Mouse (Mus musculus) kidney, postnatal 10 days (tissue): ENCODE measurements around the gene Atf2.
A peak's percentile ranks its signal among the peaks of the same experiment; 100 is the strongest.
"Not testable (repeated sequence)": the region's sequence is repeated elsewhere in the genome, so short reads cannot be mapped to it uniquely, and the experiment has no call there.

Experiments used
- DNase-seq: peaks from one replicate; pipeline ENCODE4 v3.0.0; 2021; ENCODE audit warnings: mixed read lengths

Atf2 gene

DNA sequence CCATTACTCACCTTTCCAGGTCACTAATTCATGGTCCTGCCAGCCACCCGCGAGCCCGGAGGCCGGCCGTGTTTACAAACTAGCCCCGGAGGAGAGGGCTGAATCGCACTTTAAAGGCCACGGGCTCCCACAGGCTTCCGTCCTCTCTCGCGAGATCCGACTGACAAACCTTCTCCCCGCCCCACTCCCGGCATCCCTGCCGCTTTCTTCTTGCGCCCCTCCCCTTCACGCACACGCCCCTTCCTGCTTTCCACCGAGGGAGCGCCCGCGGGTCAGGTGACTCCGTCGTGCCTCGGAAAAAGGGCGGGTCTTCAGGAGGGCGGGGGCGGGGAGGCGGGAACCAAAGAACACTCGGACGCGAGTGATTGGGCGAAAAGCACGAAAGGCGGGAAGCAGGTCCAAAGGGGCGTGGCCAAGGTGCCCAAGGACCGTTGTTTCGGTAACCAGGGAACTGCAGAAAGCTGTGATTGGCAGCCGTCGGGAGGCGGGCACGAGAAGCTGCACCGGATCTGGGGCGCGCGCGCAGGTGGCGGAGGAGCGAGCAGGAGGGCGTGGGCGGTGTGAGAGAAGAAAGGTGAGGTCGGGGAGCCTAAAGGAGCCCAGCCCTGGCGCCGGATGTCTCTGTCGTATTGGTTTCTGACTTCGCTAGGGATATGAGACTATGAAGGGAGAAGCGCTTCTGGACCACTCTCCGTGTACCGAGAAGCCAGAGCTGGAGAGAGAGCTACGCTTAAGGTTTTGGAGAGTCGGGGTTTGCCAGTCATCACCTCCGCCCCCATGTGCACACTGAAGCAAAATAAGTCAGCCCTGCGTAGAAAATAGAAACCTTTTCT lies at the start of gene Atf2:
Gene Atf2 (minus strand): TSS at position 176 of the 833 bp plus-strand sequence.
- peak; percentile 100 for DNase-seq

DNA sequence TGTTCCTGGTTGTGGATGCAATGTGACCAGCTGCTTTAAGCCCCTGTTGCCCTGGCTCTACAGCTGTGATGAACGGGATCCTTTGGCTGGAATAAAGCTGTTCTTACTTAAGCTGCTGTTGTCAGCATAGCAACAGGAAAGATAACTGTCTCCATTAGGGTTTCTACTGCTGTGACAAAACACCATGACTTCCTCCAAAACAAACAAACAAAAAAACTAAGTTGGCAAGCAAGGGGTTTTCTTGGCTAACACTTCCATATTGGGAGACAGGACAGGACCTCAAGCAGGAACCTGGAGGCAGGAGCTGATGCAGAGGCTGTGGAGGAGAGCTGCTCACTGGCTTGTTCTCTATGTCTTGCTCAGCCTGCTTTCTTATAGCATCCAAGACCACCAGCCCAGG lies 48.8 kb upstream of the Atf2 start:
- DNase-seq: no peak

DNA sequence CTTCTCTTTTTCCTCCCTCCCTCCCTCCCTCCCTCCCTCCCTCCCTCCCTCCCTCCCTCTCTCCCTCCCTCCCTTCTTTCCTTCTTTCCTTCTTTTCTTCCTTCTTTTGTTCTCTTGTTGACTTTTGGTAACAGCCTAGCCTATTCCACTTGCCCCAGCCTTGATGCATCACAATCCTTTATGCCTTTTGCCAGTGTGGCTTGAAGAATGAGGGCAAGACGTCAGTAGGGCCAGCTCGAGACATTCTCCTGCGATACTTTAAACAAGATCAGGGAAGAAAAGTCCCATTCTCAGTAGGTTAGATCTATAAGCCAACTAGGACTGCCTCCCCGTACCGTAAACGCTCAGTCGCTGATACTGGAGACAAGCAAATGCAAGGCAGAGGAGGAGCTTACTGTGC lies 48.0 kb upstream of the Atf2 start:
- no peak for DNase-seq

DNA sequence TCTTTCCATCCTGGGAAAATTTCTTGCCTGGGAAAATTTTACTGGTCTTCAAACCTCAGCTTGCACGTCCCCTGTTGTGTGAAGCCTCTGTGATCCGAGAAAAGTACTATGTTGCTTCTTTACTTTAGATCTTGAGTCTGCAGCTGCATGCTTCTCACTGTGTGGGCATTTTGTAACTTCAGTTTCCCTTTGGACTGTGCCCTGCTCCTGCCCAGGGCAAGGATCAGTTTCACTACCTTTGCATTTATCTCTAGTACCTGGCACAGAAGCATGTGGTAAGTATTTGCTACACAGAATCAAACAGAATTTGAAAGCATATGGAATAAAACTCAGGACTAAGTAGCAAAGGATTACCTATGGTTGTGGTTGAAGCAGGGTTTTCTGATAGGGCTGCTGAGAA lies 46.5 kb upstream of the Atf2 start:
- no peak for DNase-seq

DNA sequence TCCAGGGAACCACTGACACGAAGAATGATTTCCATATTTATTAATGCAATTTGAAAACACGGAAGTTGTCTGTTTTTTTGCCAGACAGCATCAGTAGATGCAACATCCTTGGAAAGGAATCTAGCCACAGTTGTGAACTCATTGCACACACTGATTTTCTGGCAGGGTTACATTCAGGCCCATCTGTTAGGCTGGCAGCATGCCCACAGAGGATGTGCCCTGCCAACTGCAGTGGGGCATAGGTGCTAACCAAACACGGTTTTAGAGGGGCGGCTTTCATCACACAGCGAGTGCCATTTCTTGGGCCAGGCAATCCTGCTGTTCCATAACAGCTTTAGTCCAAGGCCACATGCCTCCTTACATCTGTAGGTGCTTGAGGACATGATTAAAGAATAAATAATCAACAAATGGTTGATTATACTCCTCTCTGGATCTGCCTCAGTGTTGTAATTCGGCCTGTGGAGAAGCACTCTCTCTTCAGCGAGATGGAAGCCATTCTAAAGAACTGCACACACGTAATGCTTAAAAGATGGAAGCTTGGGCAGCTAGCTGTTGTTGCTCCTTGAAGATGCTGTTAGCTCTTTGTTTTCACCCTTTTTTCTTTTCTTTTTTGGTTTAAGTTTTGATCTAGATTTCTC lies 40.4 kb upstream of the Atf2 start:
- no peak for DNase-seq

DNA sequence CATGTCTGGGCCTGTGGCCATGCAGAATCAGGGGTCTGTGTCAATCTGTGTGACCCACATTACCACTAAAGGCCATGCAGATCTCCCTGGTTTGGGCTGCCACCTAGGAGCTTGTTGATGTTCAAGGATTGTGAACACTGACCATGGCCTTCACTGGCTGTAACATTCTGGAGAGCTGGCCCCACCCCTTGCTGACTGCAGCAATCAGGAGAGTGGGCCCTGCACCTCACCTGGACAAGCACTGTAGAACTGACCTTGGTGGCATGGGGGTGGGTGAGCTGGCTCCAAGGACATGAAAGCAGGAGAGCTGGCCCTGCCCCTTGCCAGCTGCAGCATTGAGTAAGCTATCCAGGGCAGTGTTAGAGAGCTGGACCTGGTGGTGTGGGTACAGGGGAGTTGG lies 35.3 kb upstream of the Atf2 start:
- no peak for DNase-seq

DNA sequence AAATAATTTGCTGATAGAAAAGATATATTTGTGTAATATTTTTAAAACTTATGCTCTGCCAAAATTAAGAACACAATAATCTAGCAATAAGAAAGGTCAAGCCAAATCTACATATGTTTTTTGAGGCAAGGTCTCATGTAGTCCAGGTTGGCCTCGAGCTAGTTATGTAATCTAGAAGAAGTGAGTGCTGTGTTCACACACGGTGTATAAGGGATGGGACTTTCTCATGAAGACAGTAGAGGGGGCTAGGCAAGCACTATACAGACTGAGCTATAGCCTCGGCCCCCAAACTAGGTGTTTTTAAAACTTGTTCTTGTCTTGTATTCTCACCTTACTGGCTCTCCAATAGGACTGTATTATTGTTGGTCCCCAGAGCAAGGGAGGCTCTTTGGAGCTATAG lies 33.1 kb upstream of the Atf2 start:
- no peak for DNase-seq

DNA sequence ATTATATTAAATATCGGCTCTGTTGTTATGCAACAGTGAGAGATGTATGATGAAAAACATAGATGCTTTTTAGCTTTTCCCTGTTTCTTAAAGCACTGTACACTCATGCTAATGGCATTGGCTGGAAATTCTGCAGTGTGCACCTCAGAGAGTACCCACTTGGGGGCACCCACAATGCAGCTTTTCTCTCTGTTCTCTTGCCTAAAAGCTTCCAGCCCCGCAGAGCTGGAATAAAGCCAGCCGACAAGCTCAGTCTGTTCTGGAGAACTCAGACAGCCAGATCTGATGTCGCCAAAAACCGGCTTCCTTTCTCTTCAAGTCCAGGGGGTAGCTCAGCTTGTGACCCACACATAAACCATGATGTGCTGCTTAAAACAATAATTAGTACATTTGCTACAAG lies 32.6 kb upstream of the Atf2 start:
- DNase-seq: peak; percentile 92

DNA sequence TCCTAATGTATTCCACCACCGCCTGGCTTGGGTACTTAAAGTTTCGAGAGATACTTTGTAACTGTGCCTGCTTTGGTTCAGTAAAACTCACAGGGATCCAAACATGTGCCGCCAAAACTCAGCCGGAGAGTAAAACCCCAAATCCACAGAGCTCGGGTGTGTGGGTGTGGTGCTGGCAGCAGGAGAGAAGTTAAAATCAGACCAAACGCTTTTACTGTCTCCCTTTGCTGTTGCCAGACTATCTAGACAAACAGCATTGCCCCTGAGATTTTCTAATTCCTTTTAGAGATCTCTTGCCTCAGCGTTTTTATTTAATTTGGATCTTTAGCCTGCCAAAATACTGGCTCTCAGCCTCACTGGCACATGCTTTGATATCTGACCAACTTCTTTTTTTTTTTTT lies 27.2 kb upstream of the Atf2 start:
- no peak for DNase-seq

DNA sequence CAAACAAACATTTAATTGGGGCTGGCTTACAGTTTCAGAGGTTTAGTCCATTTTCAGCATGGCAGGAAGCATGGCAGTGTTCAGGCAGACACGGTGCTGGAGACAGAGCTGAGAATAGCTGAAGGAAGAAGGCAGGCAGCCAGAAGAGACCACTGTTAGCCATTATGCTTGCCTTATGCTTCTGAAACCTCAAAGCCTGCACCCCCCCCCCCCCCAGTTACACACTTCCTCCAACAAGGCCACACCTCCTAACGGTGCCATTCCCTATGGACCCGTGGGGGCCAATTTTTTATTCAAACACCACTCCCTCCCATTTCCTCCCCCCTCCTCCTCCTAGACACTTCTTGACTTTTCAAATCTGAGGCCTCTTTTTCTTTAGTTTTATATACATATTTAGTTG lies 19.8 kb upstream of the Atf2 start:
- no peak for DNase-seq

DNA sequence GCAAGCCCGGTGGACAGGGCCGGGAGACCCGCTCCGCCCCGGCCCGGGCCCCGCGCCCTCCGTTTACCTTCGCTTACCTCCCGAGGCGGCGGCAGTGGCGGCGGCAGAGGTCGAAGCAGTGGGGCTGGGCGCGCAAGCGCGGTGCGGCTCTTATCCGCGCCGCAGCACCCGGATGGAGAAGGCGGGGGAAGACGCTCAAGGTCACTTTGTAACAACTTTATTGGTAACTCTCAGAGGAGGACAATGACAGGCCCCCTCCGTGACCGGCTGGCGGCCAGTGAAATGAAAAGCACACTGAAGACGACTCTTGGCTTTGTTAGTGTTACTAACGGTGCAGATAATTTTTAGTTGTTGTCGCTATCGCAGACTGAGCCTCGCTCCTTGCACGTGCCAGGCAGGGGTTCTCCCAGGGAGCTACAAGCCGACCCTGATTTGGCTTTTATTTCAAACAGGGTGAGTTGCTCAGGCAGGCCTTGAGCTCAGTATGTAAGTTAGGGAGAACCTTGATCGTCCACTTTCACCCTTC lies 18.8 kb upstream of the Atf2 start, which contains the start of gene Atp5g3:
Gene Atp5g3 (minus strand): TSS at position 152 of the 526 bp plus-strand sequence.
- DNase-seq: peak; percentile 95

DNA sequence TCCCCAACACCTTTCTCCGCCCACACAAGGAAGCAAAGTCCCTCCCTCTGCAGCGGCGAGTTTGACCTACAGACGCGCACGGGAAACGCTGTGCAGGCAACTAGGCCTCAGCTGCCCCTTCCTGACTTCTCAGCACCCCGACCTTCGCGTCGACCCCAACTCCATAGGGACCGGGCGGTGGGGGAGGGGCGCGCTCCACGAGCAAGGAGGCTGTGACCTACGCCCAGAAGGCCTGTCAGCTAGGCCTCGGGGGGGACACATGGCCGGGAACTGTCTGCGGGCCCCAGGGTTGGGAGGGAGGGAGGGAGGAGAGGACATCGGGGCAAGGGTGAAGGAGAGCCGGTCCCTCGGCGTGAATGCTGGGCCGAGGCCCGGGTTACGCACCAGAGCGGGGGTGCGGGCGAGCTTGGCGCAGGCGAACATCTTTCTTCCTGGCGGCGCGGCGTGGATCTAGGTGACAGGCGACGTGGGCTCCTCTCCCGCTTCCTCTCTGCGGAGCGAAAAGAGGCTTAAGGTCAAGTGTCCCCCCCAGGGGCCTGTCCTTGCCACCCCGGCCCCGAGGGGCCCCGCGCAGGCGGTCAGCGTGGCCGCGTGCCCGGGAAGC lies 18.2 kb upstream of the Atf2 start:
- peak; percentile 81 for DNase-seq

DNA sequence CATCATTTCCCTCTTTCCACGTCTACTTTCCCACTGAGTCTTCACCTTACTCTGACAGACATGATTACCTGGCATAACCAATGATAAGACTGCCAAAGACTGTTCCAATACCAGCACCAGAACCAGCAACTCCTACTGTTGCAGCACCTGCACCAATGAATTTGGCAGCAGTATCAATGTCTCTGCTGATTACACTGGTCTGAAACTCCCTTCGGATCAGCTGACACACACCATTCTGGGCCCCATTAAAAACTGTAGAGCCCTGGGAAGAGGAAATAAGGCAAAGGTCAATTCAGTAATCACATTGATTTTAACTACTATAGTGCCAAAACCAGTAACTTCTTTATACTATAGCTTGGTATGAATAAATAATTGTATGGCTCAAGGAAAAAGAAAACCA lies 16.7 kb upstream of the Atf2 start:
- no peak for DNase-seq

DNA sequence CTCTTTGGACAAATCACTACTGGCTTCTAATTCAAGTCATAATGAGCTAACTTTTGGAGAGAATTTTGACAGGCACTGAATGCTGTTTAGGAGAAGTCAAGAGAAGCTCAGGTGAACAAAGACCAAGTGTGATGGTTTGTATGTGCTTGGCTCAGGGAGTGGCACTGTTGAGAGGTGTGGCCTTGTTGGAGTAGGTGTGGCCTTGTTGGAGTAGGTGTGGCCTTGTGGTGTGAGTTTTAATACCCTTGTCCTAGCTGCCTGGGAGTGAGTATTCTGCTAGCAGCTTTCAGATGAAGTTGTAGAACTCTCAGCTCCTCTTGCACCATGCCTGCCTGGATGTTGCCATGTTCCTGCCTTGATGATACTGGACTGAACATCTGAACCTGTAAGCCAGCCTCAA lies 12.2 kb upstream of the Atf2 start:
- DNase-seq: not testable (repeated sequence)

DNA sequence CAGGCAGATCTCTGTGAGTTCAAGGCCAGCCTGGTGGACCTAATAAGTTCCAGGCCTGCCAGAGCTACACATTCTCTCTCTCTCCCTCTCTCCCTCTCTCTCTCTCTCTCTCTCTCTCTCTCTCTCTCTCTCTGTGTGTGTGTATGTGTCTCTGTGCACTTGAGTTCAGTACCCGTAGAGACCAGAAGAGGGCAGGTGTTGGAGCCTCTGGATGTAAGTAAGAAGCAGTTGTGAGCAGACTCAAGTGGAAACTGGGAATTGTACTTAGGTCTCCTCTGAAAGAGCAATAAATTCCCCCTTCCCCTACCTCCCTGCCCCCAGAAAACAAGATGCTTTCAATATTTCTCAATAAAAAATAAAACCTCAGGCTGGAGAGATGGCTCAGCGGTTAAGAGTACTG lies 11.1 kb upstream of the Atf2 start:
- no peak for DNase-seq

DNA sequence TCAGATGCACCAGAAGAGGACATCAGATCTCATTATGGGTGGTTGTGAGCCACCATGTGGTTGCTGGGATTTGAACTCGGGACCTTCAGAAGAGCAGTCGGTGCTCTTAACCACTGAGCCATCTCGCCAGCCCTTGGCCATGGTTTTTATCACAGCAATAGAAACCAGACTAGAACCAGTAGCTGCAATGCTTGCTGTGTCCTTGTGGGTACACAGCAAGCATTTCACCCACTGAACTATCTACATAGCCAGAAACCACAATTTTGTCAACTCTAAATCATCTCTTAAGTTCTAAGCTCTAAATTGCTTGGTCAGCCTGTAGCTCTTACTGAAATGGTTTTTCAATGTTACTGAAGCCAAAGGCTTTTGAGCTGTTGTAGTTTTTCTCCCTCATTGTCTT lies 9.9 kb upstream of the Atf2 start:
- DNase-seq: not testable (repeated sequence)

DNA sequence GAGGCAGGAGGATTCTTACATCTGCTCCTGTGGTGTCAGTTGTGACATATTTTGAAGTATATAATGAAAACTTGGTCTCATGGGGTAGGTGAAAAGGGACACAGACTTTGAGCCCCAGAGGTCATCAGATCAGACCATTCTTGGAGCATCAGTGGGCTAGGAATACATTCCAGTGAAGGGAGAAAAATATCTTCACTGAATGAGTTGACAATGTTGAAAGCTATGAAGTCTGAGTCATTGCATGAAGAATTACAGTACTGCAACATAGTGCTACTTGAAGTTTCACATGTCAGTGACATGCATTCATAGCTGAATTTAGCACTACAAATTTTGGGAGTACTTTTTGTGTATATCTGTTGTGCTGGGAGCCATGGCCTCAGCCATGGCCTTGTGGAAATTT lies 8.7 kb upstream of the Atf2 start:
- DNase-seq: no peak

DNA sequence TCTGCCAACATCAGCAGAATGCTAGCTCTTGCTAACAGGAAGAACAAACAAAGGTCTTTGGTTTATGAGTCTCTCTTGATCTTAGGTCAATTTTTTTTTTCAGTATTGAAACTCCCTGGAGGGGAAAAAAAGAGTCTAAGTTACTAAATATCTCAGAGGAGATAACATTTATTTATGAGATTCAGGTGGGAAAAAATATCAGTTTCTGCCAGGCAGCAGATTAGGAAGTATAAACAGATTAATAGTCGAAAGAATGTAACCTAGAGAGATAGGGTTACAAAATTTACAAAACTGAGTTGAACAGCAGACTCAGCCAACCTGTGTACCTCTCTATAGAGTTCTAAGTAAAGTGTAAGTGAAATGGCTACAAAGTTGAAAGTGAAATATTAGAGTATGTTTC lies 7.9 kb upstream of the Atf2 start:
- no peak for DNase-seq

DNA sequence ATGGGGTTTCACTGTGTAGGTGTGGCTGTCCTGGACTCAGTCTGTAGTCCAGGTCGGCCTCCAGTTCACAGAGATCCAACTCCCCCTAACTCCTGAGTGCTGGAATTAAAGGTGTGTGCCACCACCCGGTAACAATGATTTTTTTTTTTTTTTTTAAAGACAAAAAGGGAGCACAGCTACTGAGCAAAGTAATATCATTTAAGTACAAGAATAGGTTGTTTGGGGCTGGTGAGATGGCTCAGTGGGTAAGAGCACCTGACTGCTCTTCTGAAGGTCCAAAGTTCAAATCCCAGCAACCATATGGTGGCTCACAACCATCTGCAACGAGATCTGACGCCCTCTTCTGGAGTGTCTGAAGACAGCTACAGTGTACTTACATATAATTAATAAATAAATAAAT lies 4.5 kb upstream of the Atf2 start:
- DNase-seq: not testable (repeated sequence)

DNA sequence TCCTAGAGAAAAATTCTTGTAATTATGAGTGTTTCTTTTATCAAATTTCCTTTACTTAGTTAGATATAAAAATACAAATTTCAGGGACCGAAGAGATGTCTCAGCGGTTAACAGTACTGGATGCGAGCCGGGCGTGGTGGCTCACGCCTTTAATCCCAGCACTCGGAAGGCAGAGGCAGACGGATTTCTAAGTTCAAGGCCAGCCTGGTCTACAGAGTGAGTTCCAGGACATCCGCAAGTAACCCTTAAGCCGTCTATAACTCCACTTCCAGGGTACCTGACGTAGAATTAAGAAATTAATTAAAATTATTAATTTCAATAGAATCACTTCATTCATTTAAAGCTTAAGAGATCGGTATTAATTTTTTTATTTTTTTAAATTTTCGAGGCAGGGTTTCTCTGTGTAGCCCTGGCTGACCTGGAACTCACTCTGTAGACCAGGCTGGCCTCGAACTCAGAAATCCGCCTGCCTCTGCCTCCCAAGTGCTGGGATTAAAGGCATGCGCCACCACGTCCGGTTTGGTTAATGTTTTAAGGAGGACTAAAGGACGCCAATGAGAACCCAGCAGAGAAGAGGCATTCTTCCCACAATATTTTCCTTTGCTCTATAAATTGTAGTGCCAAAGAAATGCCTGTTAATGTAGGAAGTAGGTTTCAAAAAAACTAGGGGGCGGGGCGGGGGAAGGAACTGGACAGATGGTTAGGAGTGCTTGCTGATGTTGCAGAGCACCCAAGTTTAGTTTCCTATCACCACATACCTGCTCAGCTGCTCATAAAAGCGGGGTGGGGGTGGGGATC lies 1.2 kb upstream of the Atf2 start:
- no peak for DNase-seq

DNA sequence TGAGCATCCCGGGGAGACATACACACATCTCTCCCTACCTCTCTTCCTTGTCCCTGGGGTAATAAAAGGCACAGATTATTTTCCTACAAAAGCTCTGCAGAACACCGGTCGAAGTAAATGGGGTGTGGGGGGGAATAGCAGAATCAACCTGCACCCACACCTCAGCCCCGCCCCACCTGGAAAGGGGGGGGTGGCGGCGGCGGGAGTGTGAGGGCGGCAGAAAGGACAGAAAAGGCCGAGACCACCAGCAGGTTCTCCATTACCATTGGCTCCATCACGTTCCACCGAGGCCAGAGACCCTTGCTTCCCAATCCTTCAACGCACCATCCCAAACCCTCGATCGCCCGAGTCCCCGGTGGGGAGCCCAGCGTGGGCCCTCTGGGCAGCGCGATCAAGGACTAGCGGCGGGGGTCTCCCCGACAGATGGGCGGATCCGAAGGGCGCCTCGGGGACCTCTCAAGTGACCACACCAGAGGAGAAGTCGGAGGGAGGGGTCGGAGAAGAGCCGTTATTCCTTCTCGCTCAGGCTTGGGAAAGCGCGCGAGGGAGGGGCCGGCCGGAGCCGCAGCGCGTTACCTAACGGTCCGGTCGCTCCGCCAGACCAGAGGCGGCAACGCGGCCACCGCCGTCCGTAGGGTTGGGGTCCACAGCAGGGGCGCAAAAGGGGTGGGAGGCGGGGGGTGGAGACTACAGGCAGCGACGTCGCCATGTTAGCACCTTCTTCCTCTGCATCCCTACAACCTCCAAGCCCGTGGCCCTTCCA lies 557 bp downstream of the Atf2 start:
- DNase-seq: no peak

DNA sequence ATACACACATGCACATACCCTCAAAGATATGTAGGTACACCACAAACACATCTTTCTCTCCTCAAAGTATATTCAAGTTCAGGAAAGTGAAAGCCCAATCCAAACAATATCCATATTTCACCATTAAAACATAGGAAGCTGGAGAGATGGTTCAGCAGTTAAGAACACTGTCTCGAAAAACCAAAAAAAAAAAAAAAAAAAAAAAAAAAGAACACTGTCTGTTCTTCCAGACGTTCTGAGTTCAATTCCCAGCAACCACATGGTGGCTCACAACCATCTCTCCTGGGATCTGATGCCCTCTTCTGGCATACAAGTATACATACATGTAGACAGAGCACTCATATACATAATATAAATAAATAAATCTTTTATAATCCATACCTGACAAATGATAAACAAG lies 6.4 kb downstream of the Atf2 start:
- no peak for DNase-seq
